Mouse (Mus musculus): ENCODE measurements around the gene Shank3. TPM values are rescaled to one million over a fixed set of nuclear protein-coding genes. Genes with fewer than 3 reads are reported as not detected.

The Shank3 gene
- polyA plus RNA-seq, 1 experiment from 2014 or later, result 1.2 TPM

GRCm38 (mm10) chr15:89465052-89465451, 34.4 kb upstream of the Shank3 start:
- WGBS, result 6% methylated on average over 1 of the region's 1 CpGs
- no peaks in the 10 kb centered on the region for H3K36me3 ChIP-seq
- no peaks in the 10 kb centered on the region for H3K9me3 ChIP-seq
- H3K4me2 ChIP-seq, result no peak overlapping the region
- H3K27ac ChIP-seq, result no peak overlapping the region
- ATAC-seq (ENCODE audit: insufficient number of reproducible peaks, low FRiP score, low TSS enrichment, low read depth), result no peak
- no peaks in the 10 kb centered on the region for H3K27me3 ChIP-seq
- H3K4me1 ChIP-seq, result no peaks in the 10 kb centered on the region
- H3K4me3 ChIP-seq, result no peak overlapping the region
- H3K9ac ChIP-seq, result no peak overlapping the region

GRCm38 (mm10) chr15:89468577-89468976, 30.8 kb upstream of the Shank3 start:
- no peaks in the 10 kb centered on the region for H3K36me3 ChIP-seq
- no peak overlapping the region for H3K27ac ChIP-seq
- H3K4me3 ChIP-seq, result no peak overlapping the region
- no peaks in the 10 kb centered on the region for H3K4me1 ChIP-seq
- no peak overlapping the region for H3K4me2 ChIP-seq
- H3K9ac ChIP-seq, result no peak overlapping the region
- H3K9me3 ChIP-seq, result no peaks in the 10 kb centered on the region
- WGBS, result 27% methylated on average over 2 of the region's 2 CpGs
- no peaks in the 10 kb centered on the region for H3K27me3 ChIP-seq
- no peak for ATAC-seq (ENCODE audit: insufficient number of reproducible peaks, low FRiP score, low TSS enrichment, low read depth)

- Histone ChIP-seq H3K9me3 (no peaks in the 10 kb centered on the region), H3K4me2 (no peak overlapping the region), H3K4me3 (no peak overlapping the region), H3K9ac (no peak overlapping the region), H3K27ac (no peak overlapping the region), H3K36me3 (no peaks in the 10 kb centered on the region), H3K27me3 (no peaks in the 10 kb centered on the region), H3K4me1 (peaks cover 13% of the 10 kb centered on the region)
- ATAC-seq (ENCODE audit: insufficient number of reproducible peaks, low FRiP score, low TSS enrichment, low read depth), result no peak
- WGBS, result 81% methylated on average over 4 of the region's 4 CpGs
Observed at GRCm38 (mm10) chr15:89471476-89471875, 27.9 kb upstream of the Shank3 start.

- WGBS, result 80% methylated on average over 9 of the region's 9 CpGs
- H3K9me3 ChIP-seq, result no peaks in the 10 kb centered on the region
- H3K27me3 ChIP-seq, result no peaks in the 10 kb centered on the region
- no peak overlapping the region for H3K4me3 ChIP-seq
- no peak for ATAC-seq (ENCODE audit: insufficient number of reproducible peaks, low FRiP score, low TSS enrichment, low read depth)
- H3K4me1 ChIP-seq, result peaks cover 13% of the 10 kb centered on the region
- no peak overlapping the region for H3K9ac ChIP-seq
- H3K27ac ChIP-seq, result no peak overlapping the region
- no peaks in the 10 kb centered on the region for H3K36me3 ChIP-seq
- H3K4me2 ChIP-seq, result no peak overlapping the region
Observed at GRCm38 (mm10) chr15:89473370-89473769, 26.1 kb upstream of the Shank3 start.

- no peaks in the 10 kb centered on the region for H3K36me3 ChIP-seq
- no peak overlapping the region for H3K9ac ChIP-seq
- H3K9me3 ChIP-seq, result no peaks in the 10 kb centered on the region
- H3K4me1 ChIP-seq, result peaks cover 13% of the 10 kb centered on the region
- H3K4me2 ChIP-seq, result no peak overlapping the region
- ATAC-seq (ENCODE audit: insufficient number of reproducible peaks, low FRiP score, low TSS enrichment, low read depth), result no peak
- 94% methylated on average over 8 of the region's 8 CpGs for WGBS
- H3K4me3 ChIP-seq, result no peak overlapping the region
- H3K27ac ChIP-seq, result no peak overlapping the region
- H3K27me3 ChIP-seq, result no peaks in the 10 kb centered on the region
Observed at GRCm38 (mm10) chr15:89473921-89474320, 25.5 kb upstream of the Shank3 start.

- no peak overlapping the region for H3K9ac ChIP-seq
- no peaks in the 10 kb centered on the region for H3K27me3 ChIP-seq
- no peak overlapping the region for H3K4me2 ChIP-seq
- ATAC-seq (ENCODE audit: insufficient number of reproducible peaks, low FRiP score, low TSS enrichment, low read depth), result no peak
- H3K36me3 ChIP-seq, result no peaks in the 10 kb centered on the region
- no peak overlapping the region for H3K4me3 ChIP-seq
- 90% methylated on average over 19 of the region's 19 CpGs for WGBS
- peaks cover 13% of the 10 kb centered on the region for H3K4me1 ChIP-seq
- H3K9me3 ChIP-seq, result no peaks in the 10 kb centered on the region
- no peak overlapping the region for H3K27ac ChIP-seq
Observed at GRCm38 (mm10) chr15:89474596-89475292, 24.7 kb upstream of the Shank3 start.

GRCm38 (mm10) chr15:89475293-89475600, 24.2 kb upstream of the Shank3 start:
- Histone ChIP-seq H3K27ac (no peak overlapping the region), H3K4me1 (peaks cover 13% of the 10 kb centered on the region), H3K9me3 (no peaks in the 10 kb centered on the region), H3K27me3 (no peaks in the 10 kb centered on the region), H3K4me3 (peak overlapping the region; percentile 64), H3K4me2 (peak overlapping the region; percentile 88), H3K36me3 (no peaks in the 10 kb centered on the region), H3K9ac (peak overlapping the region; percentile 64; the same call in 1 of the 2 replicates)
- WGBS, result 87% methylated on average over 7 of the region's 7 CpGs
- ATAC-seq (ENCODE audit: insufficient number of reproducible peaks, low FRiP score, low TSS enrichment, low read depth), result no peak

GRCm38 (mm10) chr15:89475611-89476474, 23.6 kb upstream of the Shank3 start:
- Histone ChIP-seq H3K9me3 (no peaks in the 10 kb centered on the region), H3K36me3 (no peaks in the 10 kb centered on the region), H3K4me1 (peaks cover 13% of the 10 kb centered on the region), H3K4me2 (peak overlapping the region; percentile 88), H3K4me3 (peak overlapping the region; percentile 64), H3K9ac (peak overlapping the region; percentile 64), H3K27ac (peak overlapping the region; percentile 79), H3K27me3 (no peaks in the 10 kb centered on the region)
- 9% methylated on average over 44 of the region's 44 CpGs for WGBS
- peak; percentile 94 for ATAC-seq (ENCODE audit: insufficient number of reproducible peaks, low FRiP score, low TSS enrichment, low read depth)

GRCm38 (mm10) chr15:89476475-89476815, 23.0 kb upstream of the Shank3 start:
- H3K27ac ChIP-seq, result peak overlapping the region; percentile 79
- peak overlapping the region; percentile 64 for H3K9ac ChIP-seq
- no peaks in the 10 kb centered on the region for H3K36me3 ChIP-seq
- WGBS, result 4% methylated on average over 5 of the region's 5 CpGs
- ATAC-seq (ENCODE audit: insufficient number of reproducible peaks, low FRiP score, low TSS enrichment, low read depth), result no peak
- H3K4me3 ChIP-seq, result peak overlapping the region; percentile 64
- H3K9me3 ChIP-seq, result no peaks in the 10 kb centered on the region
- peaks cover 13% of the 10 kb centered on the region for H3K4me1 ChIP-seq
- H3K4me2 ChIP-seq, result peak overlapping the region; percentile 88
- H3K27me3 ChIP-seq, result no peaks in the 10 kb centered on the region

GRCm38 (mm10) chr15:89477091-89477491, 22.3 kb upstream of the Shank3 start, which contains the start of gene Arsa:
TSS of gene Arsa (minus strand) at chr15:89477425.
- peaks cover 13% of the 10 kb centered on the region for H3K4me1 ChIP-seq
- WGBS, result 34% methylated on average over 9 of the region's 9 CpGs
- H3K4me2 ChIP-seq, result peak within 1 kb of the TSS; percentile 88
- peak within 1 kb of the TSS; percentile 64 for H3K9ac ChIP-seq
- ATAC-seq (ENCODE audit: insufficient number of reproducible peaks, low FRiP score, low TSS enrichment, low read depth), result no peak
- H3K36me3 ChIP-seq, result no peaks in the 10 kb centered on the region
- H3K4me3 ChIP-seq, result peak within 1 kb of the TSS; percentile 64
- H3K27ac ChIP-seq, result peak within 1 kb of the TSS; percentile 79
- no peaks in the 10 kb centered on the region for H3K9me3 ChIP-seq
- H3K27me3 ChIP-seq, result no peaks in the 10 kb centered on the region

- Histone ChIP-seq H3K36me3 (no peaks in the 10 kb centered on the region), H3K4me2 (no peak overlapping the region), H3K4me3 (no peak overlapping the region), H3K27ac (no peak overlapping the region), H3K27me3 (no peaks in the 10 kb centered on the region), H3K9me3 (no peaks in the 10 kb centered on the region), H3K4me1 (peaks cover 13% of the 10 kb centered on the region), H3K9ac (no peak overlapping the region)
- no peak for ATAC-seq (ENCODE audit: insufficient number of reproducible peaks, low FRiP score, low TSS enrichment, low read depth)
- WGBS, result 52% methylated on average over 8 of the region's 8 CpGs
Observed at GRCm38 (mm10) chr15:89477806-89478205, 21.6 kb upstream of the Shank3 start.

- no peak overlapping the region for H3K4me2 ChIP-seq
- no peaks in the 10 kb centered on the region for H3K36me3 ChIP-seq
- no peak for ATAC-seq (ENCODE audit: insufficient number of reproducible peaks, low FRiP score, low TSS enrichment, low read depth)
- peaks cover 13% of the 10 kb centered on the region for H3K4me1 ChIP-seq
- WGBS, result 84% methylated on average over 3 of the region's 3 CpGs
- H3K9ac ChIP-seq, result no peak overlapping the region
- no peaks in the 10 kb centered on the region for H3K27me3 ChIP-seq
- H3K4me3 ChIP-seq, result no peak overlapping the region
- H3K27ac ChIP-seq, result no peak overlapping the region
- no peaks in the 10 kb centered on the region for H3K9me3 ChIP-seq
Observed at GRCm38 (mm10) chr15:89478622-89479021, 20.8 kb upstream of the Shank3 start.
